Mouse (Mus musculus): ENCODE data around the gene Shtn1.

GRCm38 (mm10) chr19:58954779-58955178 is 121.1 kb downstream of the Shtn1 start:
- TF ChIP-seq CTCF (IDR thresholded peaks at IDR 0.05; ENCODE audit: low read depth, low read length) (no peak), POLR2A (IDR thresholded peaks at IDR 0.05; ENCODE audit: insufficient read depth, low read length) (no peak)

All from ES-Bruce4 (cell line).